Mouse (Mus musculus) layer of hippocampus, adult 6 months (tissue): Measurements from ENCODE around the gene Prss45. TPM values are rescaled to one million over a fixed set of nuclear protein-coding genes. Genes with fewer than 3 reads are reported as not detected.

Source experiments
- long read RNA-seq, 2 experiments: library from polyadenylated mRNA; unstranded; transcript quantifications; one replicate each; pipeline ENCODE4 v2.0.0; 2019 to 2020
- polyA plus RNA-seq: library from polyadenylated mRNA; unstranded; fragments of <200 nt; fragmentation: Nextera tagmentation; gene quantifications from 2 replicates; pipeline ENCODE4 v1.2.3, GENCODE M21; 2021

The Prss45 gene
- 0.59 and 0.64 TPM in 2 replicates for polyA plus RNA-seq
- long read RNA-seq, experiment 1, result 0 reads
- long read RNA-seq, experiment 2, result 0 reads

GRCm38 (mm10) chr9:110834411-110834810 lies at the start of gene Prss45:
Gene Prss45, plus strand, starts transcription at chr9:110834588.

GRCm38 (mm10) chr9:110797866-110798265 lies 36.5 kb upstream of the Prss45 start, which contains the start of gene Prss42:
Gene Prss42, plus strand, starts transcription at chr9:110798166.

GRCm38 (mm10) chr9:110813789-110814188 lies 20.6 kb upstream of the Prss45 start, which contains the start of gene Prss44:
Gene Prss44, plus strand, starts transcription at chr9:110813994.

GRCm38 (mm10) chr9:110826390-110826789 lies 8.0 kb upstream of the Prss45 start, which contains the start of gene Prss43:
Gene Prss43, plus strand, starts transcription at chr9:110826690.

GRCm38 (mm10) chr9:110844206-110844605 lies 9.8 kb downstream of the Prss45 start, which contains the start of gene Prss46:
Gene Prss46, plus strand, starts transcription at chr9:110844506.

GRCm38 (mm10) chr9:110857781-110858472 lies 23.5 kb downstream of the Prss45 start, which contains the start of gene Prss50:
Gene Prss50, plus strand, starts transcription at chr9:110857967.

GRCm38 (mm10) chr9:110879191-110879920 lies 45.0 kb downstream of the Prss45 start, which contains the start of gene Als2cl:
Gene Als2cl, plus strand, starts transcription at chr9:110879870.

GRCm38 (mm10) chr9:110879998-110880561 lies 45.7 kb downstream of the Prss45 start, which contains the start of gene Tmie:
Gene Tmie, minus strand, starts transcription at chr9:110880113.

Other genes starting within 250 kb of the Prss45 start
- gene Nradd, start 210.1 kb upstream of the Prss45 start, polyA plus RNA-seq, result 2.7 and 3.2 TPM in 2 replicates
- gene Nbeal2, start 180.4 kb upstream of the Prss45 start, polyA plus RNA-seq, result 0.56 and 0.72 TPM in 2 replicates
- gene Ccdc12, start 178.1 kb upstream of the Prss45 start, polyA plus RNA-seq, result 105 and 106 TPM in 2 replicates
- gene Myl3, start 92.7 kb upstream of the Prss45 start, polyA plus RNA-seq, result 0.41 and 0.43 TPM in 2 replicates
- 2.3 and 3.6 TPM in 2 replicates for gene Pth1r, start 87.4 kb upstream of the Prss45 start, polyA plus RNA-seq
- gene Prss42, start 36.4 kb upstream of the Prss45 start, polyA plus RNA-seq, result not detected in 2 replicates
- gene Prss44, start 20.6 kb upstream of the Prss45 start, polyA plus RNA-seq, result not detected in 2 replicates
- 0.23 and 0.25 TPM in 2 replicates for gene Prss43, start 7.9 kb upstream of the Prss45 start, polyA plus RNA-seq
- not detected in 2 replicates for gene Prss46, start 9.9 kb downstream of the Prss45 start, polyA plus RNA-seq
- 0.94 and 3.3 TPM in 2 replicates for gene Prss50, start 23.4 kb downstream of the Prss45 start, polyA plus RNA-seq
- 1.2 TPM in 2 replicates for gene Als2cl, start 45.3 kb downstream of the Prss45 start, polyA plus RNA-seq
- gene Tmie, start 45.5 kb downstream of the Prss45 start, polyA plus RNA-seq, result 0.95 and 2.4 TPM in 2 replicates
- gene Fam240a, start 82.3 kb downstream of the Prss45 start, polyA plus RNA-seq, result not detected in 2 replicates
- 1.2 TPM in 2 replicates for gene Tdgf1, start 111.6 kb downstream of the Prss45 start, polyA plus RNA-seq
- 3.2 and 3.9 TPM in 2 replicates for gene Lrrc2, start 117.0 kb downstream of the Prss45 start, polyA plus RNA-seq
- gene Rtp3, start 156.0 kb downstream of the Prss45 start, polyA plus RNA-seq, result 0.28 and 0.29 TPM in 2 replicates
- gene Ltf, start 184.7 kb downstream of the Prss45 start, polyA plus RNA-seq, result 0.21 TPM in 1 of 2 replicates, not detected in the other
- gene Ccrl2, start 222.9 kb downstream of the Prss45 start, polyA plus RNA-seq, result 1.5 and 1.7 TPM in 2 replicates